Mouse (Mus musculus) cerebellum, adult 8-10 months (tissue): ENCODE results near the gene Sap30l.
"Not testable (repeated sequence)": the region's sequence is repeated elsewhere in the genome, so short reads cannot be mapped to it uniquely, and the experiment has no call there.

Experiments
- DNase-seq: peaks from one replicate; pipeline ENCODE4 v3.0.0; 2022

Gene Sap30l

GRCm38 (mm10) chr11:57832552-57833201 is 31.2 kb downstream of the Sap30l start, which contains the start of gene Hand1:
Hand1 (minus strand) TSS chr11:57832818.
- no peak for DNase-seq

GRCm38 (mm10) chr11:57833296-57833977 is 32.0 kb downstream of the Sap30l start:
- DNase-seq: no peak

- DNase-seq: no peak
Observed at GRCm38 (mm10) chr11:57834031-57834430, 32.6 kb downstream of the Sap30l start.

DNA sequence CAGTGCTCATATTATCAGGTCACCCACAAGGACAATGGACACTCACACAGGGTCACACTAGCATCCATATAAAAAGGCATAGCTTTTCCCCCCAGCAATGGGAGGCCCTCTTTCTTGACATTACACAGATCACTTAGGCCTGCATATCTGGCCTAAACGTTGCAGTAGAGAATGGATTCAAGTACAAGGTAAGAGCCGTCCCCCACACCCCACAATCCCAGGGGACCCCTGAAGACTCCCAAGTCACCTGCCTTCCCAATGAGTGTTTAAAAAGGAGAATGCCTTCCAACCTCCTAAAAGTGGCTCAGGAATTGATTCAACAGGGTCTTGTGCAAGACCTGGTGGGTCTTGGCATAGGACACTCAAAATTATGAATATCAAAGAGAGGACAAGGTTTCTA is 33.9 kb downstream of the Sap30l start:
- DNase-seq: no peak

GRCm38 (mm10) chr11:57835931-57836330 is 34.5 kb downstream of the Sap30l start:
- no peak for DNase-seq

DNA sequence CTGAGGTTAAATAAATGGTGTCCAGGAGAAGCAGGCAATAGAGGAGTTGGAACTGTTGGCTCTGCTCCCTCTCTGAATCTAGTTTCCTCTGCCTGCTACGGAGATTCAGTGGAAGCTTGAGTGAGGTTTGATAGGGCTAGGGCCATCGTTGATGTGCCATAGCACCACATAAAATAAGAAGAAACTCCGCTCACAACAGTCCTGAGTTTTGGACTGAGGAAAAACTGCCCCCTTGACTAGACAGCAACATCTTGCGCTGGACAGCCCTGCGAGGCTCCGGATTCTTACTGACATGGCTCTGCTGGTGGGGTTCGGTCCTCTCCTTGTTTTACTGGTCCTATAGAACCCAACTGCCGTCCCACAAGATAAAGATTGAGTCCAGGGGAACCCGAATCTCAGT is 35.0 kb downstream of the Sap30l start:
- no peak for DNase-seq

DNA sequence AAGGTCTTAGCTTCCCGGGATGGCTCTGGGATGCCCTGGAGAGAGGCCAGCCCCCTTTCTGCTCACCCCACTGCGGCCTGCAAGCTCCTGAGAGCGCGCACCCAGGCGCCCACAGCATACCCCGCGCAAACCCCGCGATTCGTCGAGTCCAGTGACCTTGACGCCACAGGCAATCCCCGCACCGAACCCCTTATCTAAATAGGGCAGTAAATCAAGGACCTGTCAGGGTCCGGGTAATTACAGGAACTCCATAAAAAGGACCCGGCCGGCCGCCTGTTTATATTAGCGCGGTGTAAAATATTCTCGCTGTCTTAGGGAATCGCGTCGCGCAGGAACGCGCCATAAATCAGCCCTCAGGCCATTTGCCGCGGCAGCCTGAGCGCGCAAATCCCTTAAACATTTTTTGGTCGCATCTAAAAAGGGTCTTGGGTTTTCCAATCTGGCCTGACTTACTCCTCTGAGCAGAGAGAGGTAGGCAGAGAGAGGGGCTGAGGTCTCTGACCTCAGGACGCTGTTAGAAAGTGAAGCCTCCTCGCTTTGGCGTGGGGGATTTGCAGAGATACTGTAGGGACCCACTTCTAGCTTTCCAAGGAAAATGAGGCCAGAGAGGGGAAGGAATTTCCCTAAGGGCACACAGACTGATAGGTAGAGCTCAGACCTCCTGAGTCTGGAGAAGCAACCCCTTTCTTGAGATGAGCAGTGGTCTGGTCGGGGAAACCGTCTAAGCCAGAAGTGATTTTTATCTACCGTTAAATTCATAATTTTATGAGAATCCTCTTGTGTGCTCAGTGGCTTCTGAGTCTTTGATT is 35.6 kb downstream of the Sap30l start:
- DNase-seq: no peak

- no peak for DNase-seq
Observed at GRCm38 (mm10) chr11:57837861-57838680, 36.6 kb downstream of the Sap30l start.

DNA sequence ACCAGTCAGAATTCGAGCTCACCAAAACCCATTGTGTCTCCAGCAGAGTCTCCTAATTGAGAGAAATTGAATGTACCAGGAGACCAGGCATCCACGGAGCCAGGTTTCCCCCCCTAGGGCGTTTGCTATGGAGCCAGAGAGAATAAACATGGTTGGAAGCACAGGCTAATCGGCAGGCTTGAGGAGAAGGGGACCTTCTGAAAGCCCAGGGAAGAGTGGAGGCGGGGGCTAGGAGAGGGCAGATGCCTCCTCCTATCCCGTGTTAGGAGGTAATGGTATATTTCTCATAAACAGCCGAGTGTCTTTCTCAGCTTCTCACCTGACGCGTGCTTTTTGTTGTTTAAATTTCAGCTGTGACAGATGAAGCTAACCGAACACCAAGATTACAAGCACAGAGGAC is 39.5 kb downstream of the Sap30l start:
- no peak for DNase-seq

DNA sequence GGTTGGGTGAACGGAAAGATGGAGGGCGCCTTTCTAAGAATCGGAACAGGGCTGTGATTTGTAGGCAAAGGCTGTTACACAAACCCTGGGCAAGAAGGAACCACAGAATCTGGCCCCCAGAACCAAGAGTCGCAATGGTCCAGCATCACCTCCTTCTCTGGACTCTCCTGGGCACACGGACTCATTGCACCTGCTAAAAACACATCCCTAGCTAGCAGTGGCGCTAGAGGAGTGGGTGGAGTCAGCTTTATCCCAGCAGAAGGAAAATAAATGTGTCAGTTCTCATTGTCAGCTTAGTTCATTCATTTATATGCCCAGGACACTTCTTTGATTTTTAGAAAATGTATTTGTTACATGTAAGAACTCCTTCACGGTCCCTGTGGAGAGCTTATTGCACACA is 40.0 kb downstream of the Sap30l start:
- DNase-seq: no peak

GRCm38 (mm10) chr11:57846421-57847363 is 45.3 kb downstream of the Sap30l start:
- not testable (repeated sequence) for DNase-seq

DNA sequence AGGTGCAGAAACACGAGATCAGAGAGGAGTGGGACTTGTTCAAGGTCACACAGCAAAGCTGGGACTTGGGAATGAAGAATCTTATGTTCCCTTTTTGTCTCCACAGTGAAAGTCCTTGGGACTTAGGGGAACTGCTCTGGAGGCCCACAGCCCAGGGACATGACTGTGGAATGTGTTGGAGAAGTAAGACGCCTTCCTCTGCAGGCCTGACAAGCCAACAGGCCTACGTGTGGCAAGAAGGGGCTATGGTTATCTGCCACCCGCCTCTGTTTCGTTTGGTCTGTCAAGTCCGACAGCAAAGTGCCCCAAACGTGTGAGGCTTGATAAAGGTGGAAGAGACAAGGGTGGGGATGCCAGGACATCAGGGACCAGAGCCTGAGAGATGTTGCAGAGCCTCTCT is 46.0 kb downstream of the Sap30l start:
- no peak for DNase-seq

DNA sequence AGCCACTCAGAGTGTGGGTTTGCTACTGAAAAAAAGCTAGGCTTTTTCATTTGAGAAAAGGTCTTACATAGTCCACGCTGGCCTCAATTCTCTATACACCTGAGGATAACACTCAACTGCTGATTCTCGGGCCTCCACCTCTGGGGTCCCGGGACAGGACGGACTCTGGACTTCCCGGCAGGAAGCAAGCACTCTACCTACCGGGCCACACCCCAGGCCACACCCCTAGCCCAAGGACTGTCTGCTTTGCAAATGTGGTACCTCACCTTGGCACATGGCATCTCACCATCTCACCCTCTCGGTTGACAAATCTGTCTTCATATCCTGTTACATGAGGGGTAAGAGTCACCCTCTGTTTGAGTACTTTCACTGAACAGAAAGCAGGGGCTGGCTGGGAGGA is 48.9 kb downstream of the Sap30l start:
- DNase-seq: no peak

GRCm38 (mm10) chr11:57850931-57851330 is 49.5 kb downstream of the Sap30l start:
- no peak for DNase-seq

GRCm38 (mm10) chr11:57853571-57853970 is 52.1 kb downstream of the Sap30l start:
- no peak for DNase-seq

DNA sequence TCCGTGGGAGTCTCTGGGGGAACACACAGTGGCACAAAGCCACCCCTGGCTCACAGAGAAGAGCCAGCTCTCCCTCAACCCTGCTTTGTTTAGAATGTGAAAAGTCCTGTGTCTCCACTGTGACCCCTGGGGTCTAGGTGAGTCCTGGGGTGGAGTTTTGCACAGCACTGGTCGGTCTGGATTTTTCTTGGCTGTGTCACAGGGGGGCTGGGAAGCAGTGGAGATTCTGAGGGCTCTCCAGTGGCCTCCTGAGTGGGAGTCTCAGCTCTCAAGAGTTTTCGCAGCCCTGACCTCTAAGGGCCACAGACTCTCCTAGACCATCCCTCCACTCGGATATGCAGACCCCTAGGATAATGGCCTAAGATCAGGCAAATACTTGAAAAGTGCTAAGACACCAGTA is 56.3 kb downstream of the Sap30l start:
- no peak for DNase-seq
